In genomic region chr3:97051264-97051744, GRCm38 (mm10) we compare ENCODE assay signal across 9 mouse cellular contexts.
DNase-seq lines count a peak whose midpoint lies in the region; ATAC-seq and TF ChIP-seq lines count a peak whose summit lies in the region.
"Had no signal": no experiment of that assay in that cellular context is flagged by ENCODE, and none has a peak within 500 bp of the region (broad histone marks: within the 10 kb centered on the region; RNA-seq: fewer than 3 reads in every experiment).

No protein-coding gene starts in this region.

- 19% methylated on average over 13 of the region's 13 CpGs for WGBS in kidney, postnatal 0 days
- 33% methylated on average over 13 of the region's 13 CpGs for WGBS in embryonic facial prominence, embryonic 14.5 days

- DNase-seq in kidney, postnatal 0 days (ENCODE audit: low spot score): peak; percentile 83
- no peak for DNase-seq in kidney, postnatal 25 days
- peak; percentile 12 for DNase-seq in brain, embryonic 14.5 days (ENCODE audit: low read depth)
- DNase-seq in embryonic facial prominence, embryonic 14.5 days (ENCODE audit: low spot score): peak; percentile 56
- DNase-seq in lung, postnatal 14 days: peak; percentile 54
- DNase-seq in MN1 (ENCODE audit: low spot score): no peak
- no peak for DNase-seq in cerebellum, adult 18-20 months
- DNase-seq: gastrocnemius, postnatal 10 days had no signal

- no peak for TF ChIP-seq CTCF in kidney, postnatal 0 days (IDR thresholded peaks at IDR 0.05; ENCODE audit: low read depth)
- TF ChIP-seq CTCF in brain, embryonic 14.5 days (IDR thresholded peaks at IDR 0.05; ENCODE audit: borderline replicate concordance, extremely low read depth, insufficient read depth, insufficient read length): no peak

- H3K4me2 ChIP-seq in kidney, postnatal 0 days (ENCODE audit: low read length): peak overlapping the region; percentile 5; the same call in 1 of the 2 replicates
- H3K4me2 ChIP-seq in embryonic facial prominence, embryonic 14.5 days (ENCODE audit: low read depth, low read length): no peak overlapping the region

- 0 out of 2 replicates have a peak, but pooled peaks cover 7% of the 10 kb centered on the region for H3K4me1 ChIP-seq in kidney, postnatal 0 days (replicated peaks; ENCODE audit: insufficient read depth, low read length)
- peaks cover 13% of the 10 kb centered on the region for H3K4me1 ChIP-seq in embryonic facial prominence, embryonic 14.5 days (ENCODE audit: control insufficient read depth, insufficient read depth, low read length)

- no peak overlapping the region for H3K9ac ChIP-seq in kidney, postnatal 0 days (ENCODE audit: low read depth, low read length)
- H3K9ac ChIP-seq in embryonic facial prominence, embryonic 14.5 days (ENCODE audit: low read depth, low read length): no peak overlapping the region

- no peak for TF ChIP-seq POLR2A in brain, embryonic 14.5 days (IDR thresholded peaks at IDR 0.05; ENCODE audit: borderline replicate concordance, extremely low read depth, insufficient read depth, insufficient read length, poor library complexity, severe bottlenecking)

- no peak overlapping the region for H3K4me3 ChIP-seq in kidney, postnatal 0 days (replicated peaks; ENCODE audit: low read depth, low read length)
- H3K4me3 ChIP-seq in embryonic facial prominence, embryonic 14.5 days (ENCODE audit: low read depth, low read length): no peak overlapping the region

- ATAC-seq in kidney, postnatal 0 days (replicated peaks; ENCODE audit: low FRiP score, low read depth): peak; percentile 85
- ATAC-seq in embryonic facial prominence, embryonic 14.5 days (ENCODE audit: low read depth): peak; percentile 65
- ATAC-seq in megakaryocyte, adult 5-6 weeks (ENCODE audit: poor library complexity, severe bottlenecking): no peak

- no peak overlapping the region for H3K27ac ChIP-seq in kidney, postnatal 0 days
- peak overlapping the region; percentile 16; the same call in 1 of the 2 replicates for H3K27ac ChIP-seq in embryonic facial prominence, embryonic 14.5 days (replicated peaks; ENCODE audit: low read depth, low read length)

- no peaks in the 10 kb centered on the region for H3K27me3 ChIP-seq in kidney, postnatal 0 days (ENCODE audit: insufficient read depth, low read length)
- H3K27me3 ChIP-seq in embryonic facial prominence, embryonic 14.5 days (replicated peaks; ENCODE audit: control insufficient read depth, insufficient read depth, low read length): no peaks in the 10 kb centered on the region

- no peaks in the 10 kb centered on the region for H3K36me3 ChIP-seq in kidney, postnatal 0 days (ENCODE audit: insufficient read depth, low read length)
- no peaks in the 10 kb centered on the region for H3K36me3 ChIP-seq in embryonic facial prominence, embryonic 14.5 days (ENCODE audit: control insufficient read depth, insufficient read depth, low read length)

- no peaks in the 10 kb centered on the region for H3K9me3 ChIP-seq in kidney, postnatal 0 days (replicated peaks; ENCODE audit: low read length)
- no peaks in the 10 kb centered on the region for H3K9me3 ChIP-seq in embryonic facial prominence, embryonic 14.5 days (ENCODE audit: control insufficient read depth, low read length)

Comparison
In these comparisons a context has a peak if more than half of its experiments do, and no peak if none do; other contexts are left out.
1. DNase-seq: peak in kidney, postnatal 0 days (single experiment), brain, embryonic 14.5 days (single experiment), embryonic facial prominence, embryonic 14.5 days (single experiment) and lung, postnatal 14 days (single experiment); none in kidney, postnatal 25 days (0 of 2), MN1 (single experiment) and cerebellum, adult 18-20 months (0 of 2).